Mouse (Mus musculus) testis, adult 2 months (tissue): ENCODE measurements around the gene Fhl1. TPM values are rescaled to one million over a fixed set of nuclear protein-coding genes. Genes with fewer than 3 reads are reported as not detected.

ENCODE experiments used
- H3K27ac ChIP-seq: fragments of 200-500 bp; 2 replicates; pipeline ENCODE4 v1.5.1; 2012; ENCODE audit warnings: low read depth, low read length; ENCODE audit not compliant: control insufficient read depth, insufficient read depth
- H3K27me3 ChIP-seq: fragments of 200-500 bp; 2 replicates; pipeline ENCODE4 v1.6.1; 2012; ENCODE audit warnings: mild to moderate bottlenecking, low read length, moderate library complexity; ENCODE audit not compliant: control insufficient read depth, insufficient read depth
- H3K36me3 ChIP-seq: fragments of 200-500 bp; 2 replicates; pipeline ENCODE4 v1.6.1; 2012; ENCODE audit warnings: mild to moderate bottlenecking, low read length; ENCODE audit not compliant: control insufficient read depth, insufficient read depth
- H3K4me1 ChIP-seq: fragments of 200-500 bp; 2 replicates; pipeline ENCODE4 v1.6.1; 2012; ENCODE audit warnings: low read length; ENCODE audit not compliant: control insufficient read depth, insufficient read depth
- H3K4me3 ChIP-seq: fragments of 200-500 bp; 2 replicates; pipeline ENCODE4 v1.5.1; 2012; ENCODE audit warnings: low read depth, mild to moderate bottlenecking, low read length, moderate library complexity, mixed read lengths; ENCODE audit not compliant: control insufficient read depth
- CTCF ChIP-seq: fragments of 200-500 bp; IDR thresholded peaks from 2 replicates; pipeline ENCODE4 v1.5.1; 2012; ENCODE audit warnings: low read depth, mild to moderate bottlenecking, inconsistent platforms, low read length, moderate library complexity; ENCODE audit not compliant: control insufficient read depth, insufficient read depth, insufficient replicate concordance
- POLR2A ChIP-seq: fragments of 200-500 bp; IDR thresholded peaks from 2 replicates; pipeline ENCODE4 v1.6.1; 2012; ENCODE audit warnings: low read depth, mild to moderate bottlenecking, inconsistent platforms, low read length, moderate library complexity; ENCODE audit not compliant: control insufficient read depth
- polyA plus RNA-seq: library from polyadenylated mRNA; depleted of rRNA; stranded (reverse); fragments of >200 nt; gene quantifications from 2 replicates; pipeline ENCODE4 v1.2.3, GENCODE M21; 2012

Gene Fhl1
- polyA plus RNA-seq, 1 experiment: 18.2 TPM

GRCm38 (mm10) chrX:56753317-56754289 lies 22.0 kb downstream of the Fhl1 start:
- TF ChIP-seq POLR2A (no peak), CTCF (no peak)
- no peaks in the 10 kb centered on the region for H3K36me3 ChIP-seq
- no peaks in the 10 kb centered on the region for H3K4me1 ChIP-seq
- H3K27ac ChIP-seq: no peak overlapping the region
- no peak overlapping the region for H3K4me3 ChIP-seq
- no peaks in the 10 kb centered on the region for H3K27me3 ChIP-seq

- Histone ChIP-seq H3K27ac (no peak overlapping the region), H3K4me3 (no peak overlapping the region), H3K36me3 (no peaks in the 10 kb centered on the region), H3K27me3 (no peaks in the 10 kb centered on the region), H3K4me1 (no peaks in the 10 kb centered on the region)
- no peak for TF ChIP-seq CTCF
- no peak for TF ChIP-seq POLR2A
These were observed 24.1 kb downstream of the Fhl1 start for GRCm38 (mm10) chrX:56755646-56756045.

GRCm38 (mm10) chrX:56756352-56756751 lies 24.8 kb downstream of the Fhl1 start:
- no peak overlapping the region for H3K4me3 ChIP-seq
- H3K36me3 ChIP-seq: no peaks in the 10 kb centered on the region
- no peaks in the 10 kb centered on the region for H3K4me1 ChIP-seq
- H3K27ac ChIP-seq: no peak overlapping the region
- no peak for TF ChIP-seq POLR2A
- no peak for TF ChIP-seq CTCF
- H3K27me3 ChIP-seq: no peaks in the 10 kb centered on the region

- Histone ChIP-seq H3K36me3 (no peaks in the 10 kb centered on the region), H3K27me3 (no peaks in the 10 kb centered on the region), H3K4me3 (no peak overlapping the region), H3K27ac (no peak overlapping the region), H3K4me1 (no peaks in the 10 kb centered on the region)
- TF ChIP-seq POLR2A: no peak
- TF ChIP-seq CTCF: no peak
These were observed 28.7 kb downstream of the Fhl1 start for GRCm38 (mm10) chrX:56760257-56760760.

GRCm38 (mm10) chrX:56769838-56770237 lies 38.3 kb downstream of the Fhl1 start:
- no peak overlapping the region for H3K27ac ChIP-seq
- TF ChIP-seq POLR2A (no peak), CTCF (no peak)
- H3K36me3 ChIP-seq: no peaks in the 10 kb centered on the region
- H3K4me3 ChIP-seq: no peak overlapping the region
- H3K27me3 ChIP-seq: no peaks in the 10 kb centered on the region
- no peaks in the 10 kb centered on the region for H3K4me1 ChIP-seq

GRCm38 (mm10) chrX:56771751-56772150 lies 40.2 kb downstream of the Fhl1 start:
- H3K36me3 ChIP-seq: no peaks in the 10 kb centered on the region
- TF ChIP-seq CTCF: no peak
- TF ChIP-seq POLR2A: no peak
- H3K27ac ChIP-seq: no peak overlapping the region
- no peaks in the 10 kb centered on the region for H3K4me1 ChIP-seq
- no peak overlapping the region for H3K4me3 ChIP-seq
- no peaks in the 10 kb centered on the region for H3K27me3 ChIP-seq

GRCm38 (mm10) chrX:56773329-56773728 lies 41.7 kb downstream of the Fhl1 start:
- no peak for TF ChIP-seq POLR2A
- no peak for TF ChIP-seq CTCF
- no peak overlapping the region for H3K27ac ChIP-seq

More at GRCm38 (mm10) chrX:56773329-56773728, 41.7 kb downstream of the Fhl1 start:
- Histone ChIP-seq H3K4me1 (no peaks in the 10 kb centered on the region), H3K36me3 (no peaks in the 10 kb centered on the region), H3K4me3 (no peak overlapping the region), H3K27me3 (no peaks in the 10 kb centered on the region)
